Mouse (Mus musculus) embryonic facial prominence, embryonic 11.5 days (tissue): Measurements from ENCODE around the gene Taf3. TPM values are rescaled to one million over a fixed set of nuclear protein-coding genes. Genes with fewer than 3 reads are reported as not detected.
A peak's percentile ranks its signal among the peaks of the same experiment; 100 is the strongest.

Experiments used
- ATAC-seq: fragments of 200-750 bp; cut with Nextera tagmentation; replicated peaks from 2 replicates; pipeline ENCODE4 v1.8.0; 2017; ENCODE audit warnings: low read depth; ENCODE audit not compliant: insufficient number of reproducible peaks, low FRiP score, low TSS enrichment
- DNase-seq: peaks from one replicate; pipeline ENCODE4 v3.0.0-alpha.2; 2015; ENCODE audit warnings: low spot score
- H3K27ac ChIP-seq: fragments of 300-500 bp; sonication (generic); replicated peaks from 2 replicates; pipeline ENCODE4 v1.5.1; 2014; ENCODE audit warnings: mild to moderate bottlenecking, low read depth, low read length, control low read depth
- H3K27me3 ChIP-seq: fragments of 300-500 bp; sonication (generic); 2 replicates; pipeline ENCODE4 v1.6.1; 2014; ENCODE audit warnings: mild to moderate bottlenecking, low read length, moderate library complexity, mixed read lengths; ENCODE audit not compliant: control insufficient read depth, insufficient read depth
- H3K36me3 ChIP-seq: fragments of 300-500 bp; sonication (generic); replicated peaks from 2 replicates; pipeline ENCODE4 v1.6.1; 2014; ENCODE audit warnings: low read depth, mild to moderate bottlenecking, low read length, moderate library complexity, mixed read lengths; ENCODE audit not compliant: control insufficient read depth, insufficient read depth
- H3K4me1 ChIP-seq: fragments of 300-500 bp; sonication (generic); 2 replicates; pipeline ENCODE4 v1.6.1; 2014; ENCODE audit warnings: low read length, mixed read lengths; ENCODE audit not compliant: control insufficient read depth, insufficient read depth
- H3K4me2 ChIP-seq: fragments of 300-500 bp; sonication (generic); 2 replicates; pipeline ENCODE4 v1.6.1; 2014; ENCODE audit warnings: low read depth, mild to moderate bottlenecking, control low read depth, low read length, moderate library complexity
- H3K4me3 ChIP-seq: fragments of 300-500 bp; sonication (generic); 2 replicates; pipeline ENCODE4 v1.5.1; 2014; ENCODE audit warnings: low read depth, low read length, control low read depth
- H3K9ac ChIP-seq: fragments of 300-500 bp; sonication (generic); replicated peaks from 2 replicates; pipeline ENCODE4 v1.6.1; 2014; ENCODE audit warnings: mild to moderate bottlenecking, control low read depth, low read length
- H3K9me3 ChIP-seq: fragments of 300-500 bp; sonication (generic); replicated peaks from 2 replicates; pipeline ENCODE4 v1.6.1; 2016; ENCODE audit warnings: mild to moderate bottlenecking, low read length, inconsistent platforms, mixed read lengths; ENCODE audit not compliant: control insufficient read depth
- WGBS: fragments of 180-500 bp; shearing (Covaris S2); extraction: QIAGEN DNeasy Blood & Tissue Kit; methylation state at CpG from one replicate; pipeline ENCODE4 v1.1.7; 2014; 5-methylcytosine and 5-hydroxymethylcytosine counted together
- polyA plus RNA-seq: library from polyadenylated mRNA; unstranded; fragments of >200 nt; fragmentation: Nextera tagmentation; extraction: Ambion mirVana; gene quantifications from 2 replicates; pipeline ENCODE4 v1.2.1, GENCODE M21; 2014

The Taf3 gene
- polyA plus RNA-seq, 1 experiment from 2014 or later, result 16.4 TPM

- peak; percentile 13 for DNase-seq
- Histone ChIP-seq H3K9me3 (no peaks in the 10 kb centered on the region), H3K4me2 (peak overlapping the region; percentile 24), H3K9ac (no peak overlapping the region), H3K27ac (no peak overlapping the region), H3K27me3 (peaks cover 41% of the 10 kb centered on the region), H3K4me1 (peaks cover 8% of the 10 kb centered on the region), H3K36me3 (no peaks in the 10 kb centered on the region), H3K4me3 (peak overlapping the region; percentile 34; the same call in 1 of the 2 replicates)
- no peak for ATAC-seq
- WGBS, result 4% methylated on average over 15 of the region's 15 CpGs
Observed at GRCm38 (mm10) chr2:9884533-9885216, 163.7 kb downstream of the Taf3 start.

- ATAC-seq, result no peak
Observed at GRCm38 (mm10) chr2:9883803-9884532, 164.4 kb downstream of the Taf3 start.

GRCm38 (mm10) chr2:9882926-9883802 is 165.2 kb downstream of the Taf3 start:
- Histone ChIP-seq H3K4me3 (peak overlapping the region; percentile 34), H3K36me3 (no peaks in the 10 kb centered on the region), H3K9me3 (no peaks in the 10 kb centered on the region), H3K9ac (peak overlapping the region; percentile 46), H3K27ac (no peak overlapping the region; the same call in 1 of the 2 replicates), H3K27me3 (peaks cover 32% of the 10 kb centered on the region), H3K4me1 (peaks cover 8% of the 10 kb centered on the region), H3K4me2 (peak overlapping the region; percentile 39)
- under 1% methylated on average over 43 of the region's 43 CpGs for WGBS
- DNase-seq (peak; percentile 61), ATAC-seq (no peak)

More at GRCm38 (mm10) chr2:9883803-9884532, 164.4 kb downstream of the Taf3 start:
- H3K4me2 ChIP-seq, result peak overlapping the region; percentile 39
- peaks cover 34% of the 10 kb centered on the region for H3K27me3 ChIP-seq
- H3K4me1 ChIP-seq, result peaks cover 8% of the 10 kb centered on the region
- H3K9me3 ChIP-seq, result no peaks in the 10 kb centered on the region
- DNase-seq, result peak; percentile 36
- H3K36me3 ChIP-seq, result no peaks in the 10 kb centered on the region
- WGBS, result 2% methylated on average over 24 of the region's 27 CpGs
- H3K4me3 ChIP-seq, result peak overlapping the region; percentile 34
- peak overlapping the region; percentile 46; the same call in 1 of the 2 replicates for H3K9ac ChIP-seq
- H3K27ac ChIP-seq, result no peak overlapping the region

GRCm38 (mm10) chr2:9882371-9882925 is 165.9 kb downstream of the Taf3 start:
- no peak for ATAC-seq
- no peak overlapping the region; the same call in 1 of the 2 replicates for H3K27ac ChIP-seq
- H3K4me2 ChIP-seq, result peak overlapping the region; percentile 39
- no peaks in the 10 kb centered on the region for H3K36me3 ChIP-seq
- H3K9me3 ChIP-seq, result no peaks in the 10 kb centered on the region
- peak overlapping the region; percentile 34 for H3K4me3 ChIP-seq
- WGBS, result under 1% methylated on average over 39 of the region's 39 CpGs
- H3K27me3 ChIP-seq, result peaks cover 27% of the 10 kb centered on the region
- peak; percentile 72 for DNase-seq
- peaks cover 8% of the 10 kb centered on the region for H3K4me1 ChIP-seq
- H3K9ac ChIP-seq, result peak overlapping the region; percentile 46

- H3K9ac ChIP-seq, result peak overlapping the region; percentile 52
- H3K4me3 ChIP-seq, result peak overlapping the region; percentile 28
- H3K4me2 ChIP-seq, result peak overlapping the region; percentile 39
- peak overlapping the region; percentile 63 for H3K27ac ChIP-seq
- H3K27me3 ChIP-seq, result peaks cover 22% of the 10 kb centered on the region
- under 1% methylated on average over 13 of the region's 13 CpGs for WGBS
- no peaks in the 10 kb centered on the region for H3K36me3 ChIP-seq
- H3K4me1 ChIP-seq, result peaks cover 8% of the 10 kb centered on the region
- H3K9me3 ChIP-seq, result no peaks in the 10 kb centered on the region
- DNase-seq (peak; percentile 55), ATAC-seq (peak; percentile 3; the same call in 1 of the 2 replicates)
Observed at GRCm38 (mm10) chr2:9881611-9882023, 166.8 kb downstream of the Taf3 start.

- Histone ChIP-seq H3K27ac (peak within 1 kb of the TSS; percentile 63), H3K4me1 (peaks cover 8% of the 10 kb centered on the region), H3K27me3 (peaks cover 22% of the 10 kb centered on the region), H3K36me3 (no peaks in the 10 kb centered on the region), H3K9ac (peak within 1 kb of the TSS; percentile 52), H3K4me2 (peak within 1 kb of the TSS; percentile 39), H3K9me3 (no peaks in the 10 kb centered on the region), H3K4me3 (peak within 1 kb of the TSS; percentile 34)
- DNase-seq (peak; percentile 74), ATAC-seq (0 out of 2 replicates have a peak, but pooled peaks have one; percentile 3)
- under 1% methylated on average over 34 of the region's 35 CpGs for WGBS
Observed at GRCm38 (mm10) chr2:9881051-9881591, 167.3 kb downstream of the Taf3 start, which contains the start of gene 4930412O13Rik. 4930412O13Rik (plus strand) TSS chr2:9881252.

- H3K4me1 ChIP-seq, result peaks cover 8% of the 10 kb centered on the region
- 2% methylated on average over 11 of the region's 11 CpGs for WGBS
- peak; percentile 11 for DNase-seq
- H3K9me3 ChIP-seq, result no peaks in the 10 kb centered on the region
- H3K4me2 ChIP-seq, result no peak overlapping the region
- no peak overlapping the region for H3K4me3 ChIP-seq
- no peaks in the 10 kb centered on the region for H3K36me3 ChIP-seq
- peaks cover 15% of the 10 kb centered on the region for H3K27me3 ChIP-seq
- H3K9ac ChIP-seq, result no peak overlapping the region
- H3K27ac ChIP-seq, result no peak overlapping the region
- no peak for ATAC-seq
Observed at GRCm38 (mm10) chr2:9880271-9880670, 168.1 kb downstream of the Taf3 start.
